Mouse (Mus musculus) kidney, adult 11 months (tissue): ENCODE measurements around the gene Ispd.

Experiments
- DNase-seq: peaks from one replicate; pipeline ENCODE4 v3.0.0; 2022

Gene Ispd

DNA sequence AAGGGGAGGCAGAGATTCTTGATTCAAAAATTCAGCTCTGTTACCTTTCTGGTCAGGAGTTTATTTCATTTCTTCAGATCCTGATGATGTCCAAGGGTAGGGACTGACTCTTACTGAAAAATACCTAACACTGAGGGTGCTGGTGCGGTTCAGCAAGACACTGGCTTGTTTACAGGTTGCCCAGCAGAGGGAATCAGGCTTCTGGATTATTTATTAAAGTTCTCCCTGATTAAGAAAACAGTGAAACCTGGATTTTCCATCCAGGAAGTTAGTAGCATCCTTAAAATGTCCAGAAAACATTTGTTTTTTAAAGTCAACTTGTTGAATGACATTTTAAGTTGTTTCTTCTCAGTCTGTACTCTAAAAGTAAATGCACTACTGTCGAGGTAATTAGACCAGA, 337.2 kb downstream of the Ispd start:
- DNase-seq: no peak

DNA sequence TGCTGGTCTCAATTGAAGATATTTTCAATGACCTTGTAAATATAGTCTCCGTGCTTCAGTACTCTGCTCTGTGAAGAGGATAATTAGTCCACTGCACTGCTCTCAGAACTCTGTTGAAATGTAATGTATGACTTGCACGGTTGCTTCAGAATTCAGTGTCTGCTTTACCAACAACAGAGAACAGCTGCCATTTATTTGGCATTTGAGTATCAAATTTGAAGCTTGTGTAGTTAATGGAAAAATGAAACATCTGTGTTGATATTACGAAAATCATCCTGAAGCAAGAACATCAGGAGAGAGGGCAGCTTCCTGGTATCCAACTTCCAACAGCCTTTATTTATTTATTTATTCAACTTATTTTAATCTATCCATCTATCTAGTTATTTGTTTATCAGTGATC, 337.8 kb downstream of the Ispd start:
- no peak for DNase-seq

DNA sequence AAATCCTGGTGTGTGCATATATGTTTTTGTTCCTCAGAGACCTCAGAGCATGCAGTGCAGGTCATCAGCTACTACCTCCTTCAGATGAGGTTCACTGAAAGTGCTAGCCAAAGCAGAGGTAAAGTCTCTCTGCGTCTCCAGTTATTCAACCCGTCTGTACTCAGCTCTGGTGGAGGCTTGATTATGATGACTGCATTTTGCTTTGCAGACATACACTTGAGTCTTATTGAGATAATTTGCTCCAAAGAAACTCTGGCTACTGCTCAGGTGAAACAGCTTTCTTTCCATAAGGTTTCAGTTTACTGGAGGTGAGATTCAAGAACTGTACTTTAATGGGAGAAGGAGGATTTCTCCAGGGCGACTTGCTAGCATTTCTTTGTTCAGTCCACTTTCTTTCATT, 339.5 kb downstream of the Ispd start:
- no peak for DNase-seq

DNA sequence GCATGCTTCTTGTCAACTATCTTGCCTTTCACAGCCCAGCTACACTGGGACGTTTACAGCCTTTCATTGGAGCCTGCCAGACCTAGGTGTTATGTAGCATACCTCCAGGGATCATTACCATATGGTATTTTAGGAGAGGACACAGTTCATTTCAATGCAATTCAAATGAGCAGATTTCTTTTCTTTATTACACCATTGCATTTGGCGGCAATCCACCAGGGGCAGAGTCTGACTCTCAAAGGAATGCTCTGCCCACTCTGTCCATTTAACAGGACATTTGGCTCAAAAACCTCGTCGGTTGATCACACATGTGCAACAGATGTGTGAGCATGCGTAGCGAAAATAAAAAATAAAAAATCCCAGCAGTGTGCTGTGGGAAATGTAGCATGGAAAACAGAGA, 340.0 kb downstream of the Ispd start:
- peak; percentile 19 for DNase-seq

GRCm38 (mm10) chr12:36722754-36723153, 341.5 kb downstream of the Ispd start:
- DNase-seq: no peak

DNA sequence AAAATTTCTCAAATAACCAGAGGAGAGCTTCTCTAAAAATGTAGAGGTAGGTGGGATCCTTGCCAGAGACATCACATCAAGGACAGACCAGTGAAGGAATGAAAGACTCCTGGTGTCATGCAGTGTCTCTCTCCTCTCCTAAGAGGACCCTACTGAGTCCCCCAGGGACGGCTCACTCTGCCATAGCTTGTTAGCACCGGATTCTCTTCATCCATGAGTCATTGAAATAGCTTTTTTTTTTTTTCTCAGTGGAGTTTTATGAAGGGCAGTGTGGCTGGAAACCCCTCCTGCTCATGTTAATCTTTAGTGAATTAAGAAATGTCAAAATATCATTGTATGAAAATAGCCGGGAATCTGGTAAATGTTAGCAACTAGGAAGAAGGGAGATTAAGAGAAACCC, 342.1 kb downstream of the Ispd start:
- no peak for DNase-seq

DNA sequence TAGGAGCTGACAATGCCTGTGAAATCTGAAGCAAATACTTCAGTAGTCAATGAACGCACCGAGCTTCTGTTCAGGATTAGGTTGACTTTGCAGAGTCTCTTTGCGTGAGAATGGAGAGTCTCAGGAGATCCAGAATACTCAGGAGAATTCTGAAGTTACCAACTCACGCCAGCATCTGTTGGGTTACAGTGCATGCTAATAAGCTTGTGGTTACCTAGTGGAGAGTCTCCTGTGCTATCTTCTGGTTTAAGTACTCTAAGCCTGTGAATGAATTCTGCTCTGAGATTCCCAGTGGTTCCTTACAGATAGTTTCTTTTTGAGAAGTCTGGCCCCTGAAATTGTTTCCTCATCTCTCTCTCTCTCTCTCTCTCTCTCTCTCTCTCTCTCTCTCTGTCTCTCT, 343.0 kb downstream of the Ispd start:
- DNase-seq: no peak

DNA sequence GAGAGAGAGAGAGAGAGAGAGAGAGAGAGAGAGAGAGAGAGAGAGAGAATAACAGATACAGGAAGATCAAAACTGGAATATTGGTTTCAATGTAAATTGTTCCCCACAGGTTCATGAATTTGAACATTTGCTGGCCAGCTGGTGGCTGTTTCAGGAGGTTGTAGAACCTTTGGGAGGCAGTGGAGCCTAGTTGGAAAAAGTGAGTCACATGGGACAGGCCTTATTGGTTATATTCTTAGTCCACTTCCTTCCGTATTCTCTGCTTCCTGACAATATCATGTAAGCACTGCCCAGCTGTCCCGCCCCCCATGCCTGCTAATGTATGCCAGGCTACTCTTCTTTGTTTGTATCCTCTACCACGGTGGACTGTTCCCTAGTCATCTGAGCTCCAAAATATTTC, 344.0 kb downstream of the Ispd start:
- no peak for DNase-seq

DNA sequence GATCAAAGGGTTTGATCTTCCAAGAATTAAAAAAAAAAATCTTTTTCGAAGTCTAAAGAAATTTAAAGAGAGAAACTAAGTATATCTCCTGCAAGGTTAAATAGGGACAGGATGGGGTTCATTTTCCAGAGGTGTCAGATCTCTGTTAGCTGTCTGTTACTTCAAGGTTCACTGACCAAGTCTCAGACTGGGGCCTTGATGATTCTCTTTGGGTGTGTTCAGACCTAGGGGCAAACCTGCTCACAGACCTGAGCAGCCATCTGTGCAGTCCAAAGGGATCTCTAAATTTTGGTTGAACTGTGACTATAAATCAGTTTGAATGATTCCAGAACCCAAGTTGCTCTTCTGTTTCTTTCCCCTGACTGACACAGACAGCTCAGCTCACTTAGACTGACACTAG, 344.8 kb downstream of the Ispd start:
- no peak for DNase-seq

DNA sequence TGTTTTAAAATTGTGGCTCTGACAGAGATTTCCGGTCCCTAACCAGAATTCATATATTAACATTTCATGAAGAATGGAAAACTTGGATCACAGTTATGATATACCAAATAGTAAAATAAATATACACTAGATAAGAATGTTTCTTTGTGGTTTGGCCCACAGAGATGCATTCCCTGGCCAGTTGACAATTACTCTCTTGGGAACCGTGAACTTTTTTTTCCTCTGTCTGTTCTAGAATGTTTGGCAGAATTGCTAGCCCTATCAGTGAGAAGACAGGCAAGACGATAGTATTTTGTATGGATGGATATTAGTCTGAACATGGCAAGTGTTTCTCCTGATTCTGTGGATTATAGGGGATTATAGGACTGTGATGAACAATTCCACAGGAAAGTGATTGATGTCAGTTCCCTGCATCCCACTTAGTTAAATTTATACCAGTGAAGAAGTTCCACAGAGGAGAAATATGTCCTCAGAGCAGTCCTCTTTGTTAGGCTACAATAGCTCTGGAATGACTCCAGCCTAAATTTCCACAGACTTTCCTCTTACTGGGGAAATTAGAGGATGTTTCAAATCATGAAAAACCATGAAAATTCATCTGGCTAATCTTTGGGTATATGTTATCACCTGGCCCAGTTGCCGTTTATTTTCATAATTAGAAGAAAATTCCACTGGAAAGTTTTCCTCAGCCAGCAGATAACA, 352.6 kb downstream of the Ispd start:
- DNase-seq: no peak
